Mouse (Mus musculus): ENCODE measurements around the gene Thy1.

Thy1 gene

GRCm38 (mm10) chr9:44033957-44034727 is 9.0 kb upstream of the Thy1 start:
- no peak for DNase-seq

GRCm38 (mm10) chr9:44037106-44037505 is 6.1 kb upstream of the Thy1 start:
- DNase-seq, result no peak

- DNase-seq, result peak; percentile 96
Observed at GRCm38 (mm10) chr9:44041511-44042395, 1.4 kb upstream of the Thy1 start.

GRCm38 (mm10) chr9:44042396-44042680 is 846 bp upstream of the Thy1 start:
- DNase-seq, result peak; percentile 96

- peak; percentile 99 for DNase-seq
Observed at GRCm38 (mm10) chr9:44043708-44044425, 683 bp downstream of the Thy1 start.

- peak; percentile 100 for DNase-seq
Observed at GRCm38 (mm10) chr9:44044426-44045157, 1.4 kb downstream of the Thy1 start.

GRCm38 (mm10) chr9:44045158-44045883 is 2.1 kb downstream of the Thy1 start:
- DNase-seq, result peak; percentile 97

GRCm38 (mm10) chr9:44045884-44046272 is 2.7 kb downstream of the Thy1 start:
- DNase-seq, result no peak

GRCm38 (mm10) chr9:44046426-44046825 is 3.2 kb downstream of the Thy1 start:
- DNase-seq, result no peak

GRCm38 (mm10) chr9:44047071-44047470 is 3.9 kb downstream of the Thy1 start:
- no peak for DNase-seq

GRCm38 (mm10) chr9:44047571-44048490 is 4.6 kb downstream of the Thy1 start:
- DNase-seq, result peak; percentile 98

GRCm38 (mm10) chr9:44048541-44049380 is 5.6 kb downstream of the Thy1 start:
- peak; percentile 100 for DNase-seq

- DNase-seq, result peak; percentile 98
Observed at GRCm38 (mm10) chr9:44049381-44050165, 6.4 kb downstream of the Thy1 start.

- no peak for DNase-seq
Observed at GRCm38 (mm10) chr9:44052855-44053254, 9.7 kb downstream of the Thy1 start.

- DNase-seq, result no peak
Observed at GRCm38 (mm10) chr9:44053936-44054335, 10.8 kb downstream of the Thy1 start.

- DNase-seq, result no peak
Observed at GRCm38 (mm10) chr9:44058606-44059005, 15.4 kb downstream of the Thy1 start.

GRCm38 (mm10) chr9:44065177-44065576 is 22.0 kb downstream of the Thy1 start:
- DNase-seq, result no peak

- DNase-seq, result peak; percentile 100
Observed at GRCm38 (mm10) chr9:44066785-44067225, 23.6 kb downstream of the Thy1 start, which contains the start of gene Usp2. Gene Usp2 (plus strand): TSS chr9:44067021.
